Mouse (Mus musculus) monocyte, adult 5-6 weeks (primary cell): ENCODE results near the gene Adamtsl2. TPM values are rescaled to one million over a fixed set of nuclear protein-coding genes. Genes with fewer than 3 reads are reported as not detected.
A peak's percentile ranks its signal among the peaks of the same experiment; 100 is the strongest.

Experiments used
- ATAC-seq: fragments of 153-309, 156-312 bp; replicated peaks from 2 replicates; pipeline ENCODE4 v1.8.0; 2017; ENCODE audit warnings: mild to moderate bottlenecking; ENCODE audit not compliant: low TSS enrichment, insufficient number of reproducible peaks, severe bottlenecking, poor library complexity, low FRiP score
- total RNA-seq: library from RNA; stranded (forward); fragments of 200-1000, 200-491, 200-594 nt; gene quantifications from 3 replicates; pipeline ENCODE4 v1.2.3, GENCODE M21; 2017

The Adamtsl2 gene
- total RNA-seq, 1 experiment from 2014 or later = not detected

DNA sequence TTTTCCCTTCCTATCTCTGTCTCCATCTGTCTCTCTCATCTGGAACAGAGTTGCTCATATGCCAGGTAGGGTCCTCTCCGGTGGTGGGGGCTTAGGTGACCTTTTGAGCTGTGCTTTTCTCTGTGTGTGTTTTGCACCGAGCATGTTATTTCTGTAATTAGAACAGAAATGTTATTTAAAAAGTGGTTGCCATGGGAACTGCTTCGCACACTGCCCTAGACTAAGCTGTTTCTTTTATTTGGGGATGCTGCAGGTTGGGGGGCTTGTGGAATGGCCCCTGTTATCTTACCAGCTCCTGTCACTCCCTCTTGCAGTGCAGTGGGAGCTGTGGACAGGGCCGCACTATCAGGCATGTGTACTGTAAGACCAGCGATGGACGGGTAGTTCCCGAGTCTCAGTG lies 24.4 kb downstream of the Adamtsl2 start:
- ATAC-seq = no peak

DNA sequence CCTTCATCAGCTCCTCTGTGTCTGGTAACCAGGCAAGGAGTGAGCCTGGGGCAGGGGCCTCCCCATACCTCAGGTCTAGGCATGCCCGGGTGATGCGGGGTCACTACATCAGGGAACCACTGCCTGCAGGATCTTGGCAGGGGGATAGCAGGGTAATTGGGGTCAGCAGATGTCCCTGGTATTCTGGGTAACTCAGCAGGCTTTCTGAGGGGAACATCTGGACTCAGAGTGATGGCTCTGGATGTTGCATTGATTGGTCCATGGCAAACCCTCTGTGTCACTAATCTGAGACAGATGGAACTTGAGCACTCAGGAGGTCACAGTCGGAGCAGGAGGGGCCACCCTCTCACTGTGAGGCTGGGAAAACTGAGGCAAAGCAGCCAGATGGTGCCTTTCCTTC lies 27.6 kb downstream of the Adamtsl2 start:
- no peak for ATAC-seq

DNA sequence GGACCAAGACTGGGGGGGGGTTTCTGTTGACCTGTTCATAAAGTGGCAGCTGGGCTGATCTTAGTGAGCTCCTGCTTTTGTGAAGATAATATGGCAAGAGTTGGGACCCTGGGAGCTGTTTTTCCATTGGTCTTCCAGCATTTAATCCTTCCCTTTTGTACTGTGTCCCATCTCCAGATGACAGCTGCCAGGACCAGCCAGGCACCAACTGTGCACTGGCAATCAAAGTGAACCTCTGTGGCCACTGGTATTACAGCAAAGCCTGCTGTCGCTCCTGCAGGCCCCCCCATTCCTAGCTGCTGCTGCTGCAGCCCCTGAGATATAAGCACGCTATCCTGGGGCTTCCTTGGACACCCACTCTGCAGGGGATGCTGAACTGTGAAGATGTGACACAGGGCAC lies 29.0 kb downstream of the Adamtsl2 start:
- ATAC-seq = no peak

DNA sequence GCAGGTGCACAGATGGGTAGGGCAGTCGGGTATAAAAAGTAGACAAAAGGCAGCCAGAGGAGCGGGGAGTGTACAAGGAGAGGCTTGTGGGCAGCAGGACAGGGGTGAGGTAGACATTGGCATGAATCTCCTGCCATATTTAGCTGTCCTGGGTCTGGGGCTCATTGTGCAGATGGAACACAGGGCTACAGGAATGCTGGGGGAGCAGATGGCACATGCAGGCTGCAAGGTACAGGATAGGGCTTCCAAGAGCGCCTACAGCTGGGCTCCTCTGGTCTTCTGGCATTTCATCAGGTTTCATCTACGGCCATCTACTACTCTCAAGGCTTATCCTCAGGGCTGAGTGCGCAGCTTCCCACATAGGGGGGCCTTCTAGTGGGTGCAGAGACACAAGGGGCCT lies 29.9 kb downstream of the Adamtsl2 start:
- ATAC-seq = no peak

DNA sequence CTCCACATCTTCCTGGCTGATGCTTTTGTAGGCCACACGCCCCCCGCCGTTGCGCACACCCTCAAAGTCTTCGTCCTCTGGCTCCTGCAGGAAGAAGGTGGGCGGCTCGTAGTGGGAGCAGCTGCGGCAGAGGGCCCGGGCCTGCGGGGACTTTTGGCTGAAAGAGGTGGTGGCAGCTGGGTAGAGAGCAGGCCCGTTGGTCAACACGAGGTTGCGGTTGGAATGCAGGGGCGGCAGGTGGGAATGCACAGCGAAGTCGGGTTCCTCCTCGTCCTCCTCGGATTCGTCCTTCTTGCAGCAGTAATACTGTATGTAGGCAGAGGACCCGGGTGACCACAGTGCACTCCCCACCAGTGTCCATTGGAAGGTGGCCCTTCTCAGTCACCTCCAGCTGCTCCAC lies 33.4 kb downstream of the Adamtsl2 start:
- ATAC-seq = no peak

DNA sequence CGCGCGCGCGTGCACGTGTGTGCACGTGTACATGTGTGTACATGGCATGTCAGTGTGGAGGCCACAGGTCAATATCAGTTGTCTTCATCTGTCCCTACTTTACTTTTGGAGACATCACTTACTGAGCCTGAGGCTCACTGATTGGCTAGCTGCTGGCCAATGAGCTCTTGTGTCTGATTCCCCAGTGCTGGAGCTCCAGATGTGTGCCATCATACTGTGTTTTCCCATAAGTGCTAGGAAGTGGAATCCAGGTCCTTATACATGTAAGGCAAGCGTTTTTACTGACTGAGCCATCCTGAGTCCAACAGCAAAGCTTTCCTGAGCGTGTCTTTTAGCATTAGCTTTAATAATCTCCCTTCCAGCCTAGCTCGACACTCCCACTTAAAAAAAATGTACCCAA lies 35.0 kb downstream of the Adamtsl2 start:
- ATAC-seq = no peak

DNA sequence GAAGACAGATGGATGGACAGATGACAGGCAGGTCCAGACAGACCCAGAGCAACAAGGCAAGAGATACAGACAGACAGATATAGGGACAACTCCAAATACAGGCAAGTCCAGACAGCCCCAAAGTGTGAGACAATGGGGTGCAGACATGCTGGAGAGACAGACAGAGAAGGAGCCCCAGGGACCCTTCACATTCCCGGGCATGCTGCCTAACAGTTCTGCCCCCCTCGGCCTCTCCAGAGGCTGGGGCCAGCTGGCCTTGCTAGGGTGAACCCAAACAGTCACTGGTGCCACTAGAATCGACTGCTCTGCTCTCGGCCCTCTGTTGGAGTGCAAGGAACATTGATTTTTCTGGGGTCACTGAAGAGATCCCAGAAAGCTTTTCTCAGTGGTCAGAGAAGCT lies 39.3 kb downstream of the Adamtsl2 start:
- ATAC-seq = no peak

DNA sequence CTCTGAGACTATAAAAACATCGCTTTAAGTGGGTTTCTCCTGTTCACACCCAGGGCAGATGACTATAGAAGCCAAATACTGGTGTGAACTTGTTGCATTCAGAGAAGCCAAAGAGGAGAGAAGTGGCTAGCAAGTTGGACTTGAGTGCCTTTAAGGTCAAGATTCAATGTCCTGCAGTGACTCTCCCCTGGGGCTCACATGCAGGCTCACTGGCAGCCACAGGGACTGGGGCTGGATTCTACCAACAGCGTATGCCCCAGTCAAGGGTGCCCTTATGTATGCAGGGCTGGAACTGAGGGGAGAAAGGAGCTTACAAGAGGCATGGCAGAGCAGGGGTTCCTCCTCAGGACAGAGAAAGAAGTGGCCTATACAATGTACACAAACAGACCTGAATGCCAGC lies 40.6 kb downstream of the Adamtsl2 start:
- ATAC-seq = no peak

DNA sequence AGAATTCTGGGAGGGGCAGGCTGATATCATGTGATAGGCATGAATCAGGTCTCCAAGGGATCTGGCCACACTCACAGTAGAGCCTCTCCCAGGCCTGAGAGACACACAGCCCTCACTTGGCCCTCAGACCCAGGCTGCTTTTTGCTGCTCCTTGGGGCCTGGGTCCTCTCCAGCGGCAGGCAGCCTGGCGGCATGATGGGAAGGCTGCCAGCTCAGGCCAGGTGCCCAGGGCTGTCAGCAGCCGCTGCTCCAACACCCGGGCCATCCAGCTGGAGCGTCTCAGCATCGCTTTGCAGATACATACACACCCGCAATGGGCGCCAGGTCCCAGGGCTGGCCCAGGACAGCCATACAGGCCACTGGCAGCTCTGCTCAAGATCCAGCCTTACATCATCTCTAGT lies 41.1 kb downstream of the Adamtsl2 start:
- ATAC-seq = no peak

DNA sequence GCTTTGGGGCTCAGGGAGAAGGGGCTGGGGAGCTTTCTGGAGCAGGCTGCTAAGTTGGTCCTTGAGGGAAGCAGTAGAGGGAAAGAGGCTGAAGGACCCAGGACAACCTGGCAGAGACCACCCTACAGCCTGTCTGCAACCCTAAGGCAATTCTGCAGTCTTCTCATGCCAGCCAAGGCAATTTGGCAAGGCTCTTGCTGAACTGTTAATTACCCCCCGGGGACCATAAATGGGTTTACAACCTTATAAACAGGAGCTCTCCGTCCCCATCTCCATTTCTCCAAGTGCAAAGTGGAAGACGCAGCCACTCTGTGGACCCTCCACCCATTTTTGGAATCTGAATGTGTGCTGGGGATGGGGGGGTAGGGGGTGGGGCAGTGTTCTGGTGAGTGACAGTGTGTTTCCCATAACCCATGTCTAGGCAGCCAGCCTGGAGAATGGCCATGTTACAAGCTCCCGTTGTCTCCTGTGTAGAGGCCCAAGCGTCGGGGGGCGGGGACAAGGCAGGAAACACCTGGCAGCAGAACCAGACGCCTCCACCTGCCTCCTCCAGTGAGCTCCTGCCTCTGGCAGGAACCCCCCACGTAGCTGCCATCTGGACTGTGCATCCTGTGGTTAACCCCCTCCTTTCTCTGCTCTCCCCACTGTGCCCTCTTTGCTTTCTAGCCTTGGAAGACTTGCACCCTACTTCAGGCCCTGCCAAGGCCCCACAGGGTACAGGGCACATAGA lies 42.6 kb downstream of the Adamtsl2 start:
- peak; percentile 15; the same call in 1 of the 2 replicates for ATAC-seq

DNA sequence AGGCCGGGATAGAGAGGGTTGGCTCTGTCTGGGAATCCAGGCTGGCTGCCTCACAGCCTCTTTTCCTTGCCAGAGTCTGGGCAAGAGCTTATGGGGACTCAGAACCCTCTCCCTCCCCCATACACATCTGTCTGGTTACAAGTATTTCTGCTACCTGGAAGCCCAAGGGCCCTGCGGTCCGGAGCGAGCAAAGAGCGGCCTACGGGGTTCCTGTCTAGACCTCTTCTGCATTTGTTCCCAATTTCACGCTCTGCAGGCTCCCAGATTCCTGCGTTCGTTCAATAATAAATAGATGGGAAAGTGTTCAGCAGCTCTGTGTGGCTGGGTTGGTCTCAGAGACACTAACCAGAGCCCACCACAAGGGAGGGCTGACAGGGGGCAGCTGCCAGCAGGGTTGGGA lies 43.4 kb downstream of the Adamtsl2 start:
- ATAC-seq = no peak

DNA sequence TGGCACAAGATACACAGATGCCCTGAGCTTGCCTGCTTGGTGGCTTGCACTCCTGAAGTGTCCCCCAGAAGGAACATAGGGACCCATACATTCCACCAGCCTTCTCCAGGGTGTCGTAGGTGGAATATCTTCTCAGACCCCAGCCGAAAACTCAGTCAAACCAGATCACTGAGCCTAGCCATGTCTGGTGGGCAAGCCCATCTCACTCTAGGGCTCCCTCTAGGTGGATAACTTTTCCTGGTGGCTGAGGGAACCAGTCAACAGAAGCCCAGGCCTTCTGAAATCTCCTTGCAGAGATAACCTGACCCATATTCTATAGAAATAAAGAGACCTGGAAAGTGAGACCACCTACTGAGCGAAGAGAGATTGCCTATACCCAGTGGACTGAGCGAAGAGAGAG lies 43.9 kb downstream of the Adamtsl2 start:
- no peak for ATAC-seq

DNA sequence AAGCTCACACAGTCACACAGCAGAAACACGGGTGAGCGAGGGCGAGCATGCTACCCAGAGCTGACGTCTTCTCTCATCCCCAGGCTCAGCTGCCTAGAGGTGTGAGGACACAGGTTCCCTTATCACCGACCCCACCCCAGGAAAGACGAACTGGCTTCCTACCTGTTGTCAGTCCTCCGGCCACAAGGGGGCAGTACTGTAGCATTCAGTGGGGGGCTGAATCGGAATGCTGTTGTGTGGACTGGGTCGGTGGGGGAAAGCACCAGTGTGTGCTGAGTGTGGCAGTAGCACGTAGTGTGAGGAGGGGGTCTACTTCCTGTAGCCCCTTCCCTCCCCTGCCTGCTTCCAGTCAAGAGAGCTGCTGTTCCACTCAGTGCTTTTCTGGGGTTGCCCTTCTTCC lies 46.8 kb downstream of the Adamtsl2 start:
- ATAC-seq = no peak

DNA sequence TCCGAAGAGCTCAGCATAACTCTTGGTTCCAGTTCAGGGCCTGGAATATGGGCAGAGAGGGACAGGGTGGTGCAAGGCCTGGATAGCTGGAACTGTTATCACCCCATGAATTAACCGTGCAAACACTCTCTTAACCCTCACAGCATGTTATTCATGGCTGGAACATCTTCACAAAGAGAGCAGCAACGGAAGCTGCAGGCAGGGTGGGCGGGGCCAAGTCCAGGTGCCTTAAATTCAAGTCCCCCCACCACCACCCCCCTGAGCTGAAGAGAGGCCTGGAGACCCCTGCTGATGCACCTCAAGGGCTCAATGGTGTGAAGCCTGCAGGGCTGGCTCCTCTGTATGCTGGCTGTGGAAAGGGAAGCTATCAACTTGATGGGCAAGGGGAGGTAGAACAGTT lies 47.3 kb downstream of the Adamtsl2 start:
- no peak for ATAC-seq

DNA sequence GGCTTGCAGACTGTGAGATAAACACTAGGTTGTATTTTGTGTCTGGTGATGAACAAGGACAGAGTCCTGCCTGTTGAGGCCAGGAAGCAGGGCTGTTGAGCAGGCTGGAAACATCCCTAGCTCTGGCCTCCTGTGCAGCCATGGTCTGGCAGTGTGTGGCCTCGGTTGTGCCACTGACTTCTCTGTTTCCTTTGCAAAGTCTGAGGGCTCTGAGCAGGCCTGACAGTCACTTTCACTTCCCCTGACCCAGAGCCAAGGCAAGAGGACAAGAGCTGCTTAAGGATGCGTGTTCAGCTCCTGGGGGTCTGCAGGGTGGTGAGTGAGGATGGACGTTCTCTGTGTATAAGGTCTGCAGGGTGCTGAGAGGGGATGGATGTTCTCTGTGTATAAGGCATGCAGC lies 49.8 kb downstream of the Adamtsl2 start:
- ATAC-seq = 0 out of 2 replicates have a peak, but pooled peaks have one; percentile 6

DNA sequence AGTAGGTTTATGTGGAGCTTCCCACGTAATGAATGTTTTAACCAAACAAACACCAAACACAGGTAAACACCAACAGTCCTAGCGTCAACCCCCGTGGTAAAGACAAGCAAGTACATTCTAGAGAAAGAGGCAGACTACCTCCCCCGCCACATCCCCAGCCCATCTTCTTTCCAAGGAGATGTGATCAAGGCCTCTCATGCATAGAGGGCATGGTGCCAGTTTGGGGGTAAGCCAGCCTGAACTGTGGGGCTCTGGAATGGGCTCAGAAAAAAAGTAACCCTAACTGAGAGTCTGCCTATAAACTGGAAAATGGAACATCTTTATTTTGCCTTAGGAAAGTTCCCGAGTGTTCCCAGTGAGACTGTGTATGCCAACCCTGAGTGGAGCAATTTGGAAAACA lies 56.8 kb downstream of the Adamtsl2 start:
- ATAC-seq = no peak

DNA sequence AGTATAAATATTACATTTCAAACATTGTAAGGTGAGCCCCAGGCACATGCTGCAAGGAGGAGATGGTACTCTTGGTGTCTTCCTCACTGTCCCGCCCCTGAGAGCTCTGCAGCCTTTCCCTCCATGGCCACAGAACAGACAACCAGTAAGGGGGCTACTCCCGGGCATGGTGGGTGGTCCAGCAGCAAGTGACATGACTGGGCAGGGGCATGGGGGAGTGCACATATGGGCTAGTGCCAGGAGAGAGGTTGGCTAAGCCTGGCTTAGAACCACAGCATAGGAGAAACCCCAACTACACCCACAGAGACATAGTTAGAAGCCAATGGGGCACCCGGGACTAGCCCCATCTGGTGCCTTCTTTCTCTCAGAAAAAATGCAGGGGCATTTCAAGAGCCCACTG lies 57.2 kb downstream of the Adamtsl2 start:
- no peak for ATAC-seq

DNA sequence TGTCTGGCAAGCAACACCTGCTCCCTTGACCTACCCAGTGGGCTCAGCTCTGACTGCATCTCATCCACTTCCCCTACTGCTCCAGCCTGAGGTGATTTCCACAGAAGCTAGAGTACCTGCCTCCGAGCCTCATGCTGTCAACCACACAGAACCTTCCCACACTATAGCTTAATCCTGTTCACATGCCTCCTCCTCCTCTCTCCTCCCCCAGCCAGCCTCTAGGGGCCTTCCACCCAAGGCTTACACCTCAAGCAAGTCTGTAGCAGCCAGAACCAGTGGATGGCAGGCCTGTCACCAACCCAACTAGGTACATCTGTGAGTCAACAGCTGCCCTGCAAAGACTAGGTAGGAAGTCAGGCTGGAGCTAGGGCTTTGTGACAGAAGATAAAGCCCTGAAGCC lies 57.6 kb downstream of the Adamtsl2 start:
- ATAC-seq = no peak

DNA sequence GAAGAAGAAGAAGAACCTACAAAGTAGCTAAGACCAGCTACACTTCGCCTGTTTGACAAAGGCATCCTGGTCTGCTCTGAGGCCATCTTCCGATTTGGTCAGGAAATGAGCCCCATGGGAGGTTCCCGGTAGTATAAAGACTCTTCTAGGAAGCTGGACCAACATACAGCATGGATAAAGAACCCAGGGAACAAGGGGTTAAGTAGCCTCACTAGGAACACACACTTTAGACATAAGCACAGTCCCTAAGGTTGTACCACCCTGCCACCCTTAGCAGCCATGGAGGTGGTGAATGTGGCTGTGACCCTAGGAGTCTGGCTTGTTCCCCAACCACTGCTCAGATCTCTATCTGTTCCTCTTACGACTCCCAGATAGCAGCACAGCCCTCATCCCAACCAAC lies 59.2 kb downstream of the Adamtsl2 start:
- no peak for ATAC-seq

DNA sequence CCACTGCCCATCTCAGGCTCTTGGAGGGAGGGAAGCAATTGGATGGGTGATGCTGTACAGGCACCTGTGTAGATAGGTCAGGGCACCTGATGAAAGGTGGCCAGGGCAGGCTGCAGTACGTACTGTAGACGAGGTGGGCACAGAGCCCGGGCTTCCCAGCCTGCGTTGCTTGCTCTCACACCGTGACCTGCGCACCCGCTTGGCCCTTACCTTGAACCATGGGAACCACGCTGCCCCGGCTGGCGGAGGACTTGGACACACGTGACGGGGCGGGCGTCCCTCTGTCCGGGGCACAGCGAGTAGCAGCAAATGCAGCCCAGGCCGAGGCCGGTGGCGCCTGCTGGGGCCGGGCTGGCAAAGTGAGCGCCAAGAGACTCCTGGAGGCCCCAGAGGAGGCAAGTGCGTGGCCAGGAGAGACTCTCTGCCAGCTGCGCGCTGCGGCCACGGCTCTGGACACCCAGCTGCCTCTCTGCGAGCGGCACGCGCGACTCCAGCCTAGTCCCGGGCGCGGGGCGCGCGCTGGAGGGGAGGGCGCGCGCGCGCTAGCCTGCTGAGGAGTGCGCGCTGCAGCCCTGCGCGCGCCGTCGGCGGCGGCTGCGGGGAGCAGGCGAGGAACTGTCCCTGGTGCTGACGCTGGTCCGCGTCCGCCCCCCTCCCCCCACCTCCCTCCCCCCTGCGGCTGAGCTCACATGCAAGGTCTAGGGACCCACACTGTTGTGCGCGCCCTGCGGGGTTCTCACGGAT lies 62.9 kb downstream of the Adamtsl2 start, which contains the start of gene Fam163b:
Gene Fam163b, minus strand, starts transcription at position 542 of the 744 bp plus-strand sequence.
- ATAC-seq = no peak
